Mouse (Mus musculus) skeletal muscle tissue, adult 2 months (tissue): ENCODE results near the gene Gins1.
"Not testable (repeated sequence)": the region's sequence is repeated elsewhere in the genome, so short reads cannot be mapped to it uniquely, and the experiment has no call there.

Source experiments
- DNase-seq: peaks from one replicate; pipeline ENCODE4 v3.0.0-alpha.2; 2012; ENCODE audit warnings: low read depth, low spot score

Gins1 gene

GRCm38 (mm10) chr2:150909429-150910039 is 4.3 kb downstream of the Gins1 start:
- DNase-seq: peak; percentile 94

GRCm38 (mm10) chr2:150910295-150910881 is 5.2 kb downstream of the Gins1 start:
- no peak for DNase-seq

DNA sequence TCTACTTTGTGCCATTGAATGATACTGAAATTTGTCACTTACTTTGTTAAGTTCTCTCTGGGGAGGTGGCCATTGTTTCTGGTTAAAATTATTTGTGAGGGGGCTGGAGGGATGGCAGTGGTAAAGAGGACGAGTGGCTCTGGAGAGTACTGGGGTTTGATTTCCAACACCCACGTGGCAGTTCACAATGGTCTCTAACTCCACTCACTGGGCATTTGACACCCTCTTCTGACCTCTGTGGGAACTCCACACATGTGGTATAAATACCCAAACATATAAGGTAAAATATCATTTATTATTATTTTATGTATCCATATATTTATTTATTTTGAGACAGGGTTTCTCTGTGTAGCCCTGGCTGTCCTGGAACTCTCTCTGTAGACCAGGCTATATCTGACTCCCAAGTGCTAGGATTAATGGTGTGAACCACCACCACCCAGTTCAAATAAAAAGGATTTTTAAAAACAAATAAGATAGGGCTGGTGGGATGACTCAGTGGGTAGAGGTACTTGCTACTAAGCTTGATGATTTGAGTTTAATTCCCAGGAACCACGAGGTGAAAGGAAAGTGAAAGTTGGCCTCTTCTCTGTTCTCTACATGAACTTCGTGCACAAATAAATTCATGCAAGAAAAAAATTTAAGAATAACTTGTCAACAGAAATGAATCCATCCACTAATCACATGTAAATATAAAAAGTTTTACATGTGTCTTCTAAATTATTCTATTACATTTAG is 9.7 kb downstream of the Gins1 start:
- no peak for DNase-seq

GRCm38 (mm10) chr2:150915786-150916185 is 10.6 kb downstream of the Gins1 start:
- DNase-seq: no peak

- no peak for DNase-seq
Observed at GRCm38 (mm10) chr2:150918720-150919119, 13.5 kb downstream of the Gins1 start.

- DNase-seq: no peak
Observed at GRCm38 (mm10) chr2:150920543-150920942, 15.3 kb downstream of the Gins1 start.

GRCm38 (mm10) chr2:150921697-150922096 is 16.5 kb downstream of the Gins1 start:
- peak; percentile 25 for DNase-seq

GRCm38 (mm10) chr2:150922165-150922564 is 17.0 kb downstream of the Gins1 start:
- no peak for DNase-seq

GRCm38 (mm10) chr2:150923026-150923425 is 17.8 kb downstream of the Gins1 start:
- no peak for DNase-seq

- no peak for DNase-seq
Observed at GRCm38 (mm10) chr2:150923505-150923904, 18.3 kb downstream of the Gins1 start.

GRCm38 (mm10) chr2:150927038-150927720 is 22.0 kb downstream of the Gins1 start:
- DNase-seq: no peak

DNA sequence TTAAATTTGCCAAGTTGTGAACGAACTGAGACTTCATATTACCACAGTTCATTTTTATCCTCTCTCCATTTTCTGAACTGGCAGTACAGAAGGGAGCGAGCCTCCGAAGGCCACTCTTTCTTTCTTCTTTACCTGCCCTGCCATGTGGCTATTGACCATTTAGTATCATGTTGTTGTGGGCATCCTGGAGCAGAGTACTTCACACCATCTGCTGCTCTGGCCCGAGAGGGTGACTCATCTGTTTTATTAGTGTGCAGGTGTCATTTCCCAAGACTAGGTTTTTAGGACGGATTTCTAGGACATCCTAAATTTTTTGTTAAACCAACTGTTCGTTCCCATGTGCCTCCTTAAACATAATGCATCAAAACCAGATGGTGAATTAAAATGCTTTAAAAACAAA is 24.0 kb downstream of the Gins1 start:
- DNase-seq: no peak

DNA sequence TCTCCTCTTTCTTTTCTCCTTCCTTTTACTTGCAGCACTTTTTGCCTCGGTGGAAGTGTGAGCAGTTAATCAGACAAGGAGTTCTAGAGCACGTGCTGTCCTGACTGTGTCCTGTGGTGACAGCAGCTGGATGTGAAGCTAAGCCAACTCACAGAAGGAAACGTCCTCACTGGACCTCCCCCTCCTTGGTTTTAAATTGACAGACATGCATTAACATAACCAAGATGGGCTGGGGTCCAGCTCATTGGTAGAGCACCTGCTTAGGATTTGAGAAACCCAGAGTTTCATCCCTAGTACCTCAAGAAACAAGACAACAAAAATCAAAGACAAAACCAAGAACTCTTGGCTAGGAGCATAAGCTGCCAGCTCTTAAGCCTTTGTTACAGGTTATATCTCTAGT is 25.6 kb downstream of the Gins1 start:
- DNase-seq: no peak

DNA sequence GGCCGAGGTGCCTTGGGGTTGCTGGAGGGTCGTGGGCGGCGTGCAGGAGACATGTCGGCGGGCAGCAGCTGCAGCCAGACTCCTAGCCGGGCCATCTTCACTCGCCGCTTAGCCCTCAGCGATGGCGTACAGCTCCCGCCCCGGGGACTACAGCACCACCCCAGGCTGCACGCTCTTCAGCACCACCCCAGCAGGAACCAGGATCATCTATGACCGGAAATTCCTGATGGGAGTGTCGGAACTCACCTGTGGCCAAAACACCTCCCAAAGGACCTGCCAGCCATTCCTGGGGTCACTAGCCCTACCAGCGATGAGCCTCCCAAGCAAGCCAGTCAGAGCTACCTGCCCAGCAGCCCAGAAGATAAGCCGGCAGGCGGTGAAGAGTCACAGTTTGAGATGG is 28.3 kb downstream of the Gins1 start:
- DNase-seq: no peak

- no peak for DNase-seq
Observed at GRCm38 (mm10) chr2:150934659-150935058, 29.5 kb downstream of the Gins1 start.

DNA sequence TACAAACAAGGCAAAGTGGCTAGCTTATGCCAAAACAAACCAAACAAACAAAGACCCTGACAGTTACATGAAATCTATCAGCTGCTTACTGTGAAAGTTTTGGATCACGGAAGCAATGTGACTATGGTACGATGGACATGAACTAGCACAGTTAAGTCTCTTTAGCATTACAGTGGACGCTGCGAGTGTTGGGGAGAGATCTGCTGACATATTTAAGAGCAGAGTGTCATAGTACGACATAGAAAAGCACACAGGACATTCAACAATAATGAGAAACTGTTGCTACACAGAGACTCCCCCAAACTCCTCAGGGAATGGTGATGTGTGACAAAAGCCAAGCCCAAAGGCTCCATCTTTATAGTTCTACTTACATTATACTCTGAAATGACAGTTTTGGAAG is 38.8 kb downstream of the Gins1 start:
- DNase-seq: no peak

DNA sequence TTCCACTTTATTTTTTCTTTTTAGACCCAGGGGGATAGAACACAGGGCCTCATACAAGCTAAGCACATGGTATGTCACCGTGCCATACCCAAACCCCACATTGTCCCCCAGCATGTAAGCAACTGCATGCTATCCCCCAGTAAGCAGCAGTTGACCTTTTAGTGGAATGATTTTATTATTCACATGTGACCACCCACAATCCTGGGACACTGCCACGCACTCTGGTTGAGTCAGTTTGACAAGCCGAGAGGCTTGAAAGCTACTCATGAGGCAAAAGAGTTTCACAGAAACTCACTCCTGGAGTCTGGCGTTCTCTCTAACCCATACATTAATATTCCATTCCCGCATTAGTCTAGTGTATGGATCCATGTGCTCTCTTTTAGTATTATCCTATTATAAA is 42.1 kb downstream of the Gins1 start:
- not testable (repeated sequence) for DNase-seq

DNA sequence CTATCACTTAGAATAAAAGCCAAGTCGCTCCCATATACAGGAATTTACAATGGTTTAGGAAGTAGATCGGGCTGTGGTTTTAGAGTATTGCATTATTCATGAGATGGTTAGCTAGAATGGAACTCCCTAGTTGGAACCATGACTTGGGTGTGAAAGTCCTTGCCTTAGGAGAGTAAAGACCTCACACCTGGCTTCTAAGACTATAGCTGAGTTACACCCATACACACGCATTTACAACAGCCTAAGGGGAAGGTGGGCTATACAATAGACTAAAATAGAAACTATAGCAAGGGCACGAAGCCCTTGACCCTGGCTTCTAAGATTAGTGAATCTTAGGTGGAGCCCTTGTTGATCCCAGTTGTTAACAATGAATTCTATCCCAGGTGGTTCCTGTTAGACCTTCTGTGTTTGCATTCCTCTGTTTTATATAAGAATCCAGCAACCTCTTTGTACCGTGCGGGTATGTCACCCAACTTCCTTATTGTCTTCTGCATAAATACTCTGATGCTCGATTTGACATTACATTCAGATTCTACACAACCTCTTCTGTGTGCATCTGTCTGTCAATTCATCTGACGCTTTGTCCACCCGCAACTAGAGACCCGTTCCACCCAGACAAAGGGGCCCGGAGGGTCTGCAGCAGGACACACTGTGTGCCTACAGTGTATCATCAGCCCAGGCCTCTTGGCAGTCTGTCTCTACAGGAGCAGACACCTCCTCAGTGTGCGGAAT is 42.8 kb downstream of the Gins1 start:
- not testable (repeated sequence) for DNase-seq

- DNase-seq: no peak
Observed at GRCm38 (mm10) chr2:150948786-150949185, 43.6 kb downstream of the Gins1 start.

GRCm38 (mm10) chr2:150949652-150950051 is 44.5 kb downstream of the Gins1 start:
- DNase-seq: no peak

DNA sequence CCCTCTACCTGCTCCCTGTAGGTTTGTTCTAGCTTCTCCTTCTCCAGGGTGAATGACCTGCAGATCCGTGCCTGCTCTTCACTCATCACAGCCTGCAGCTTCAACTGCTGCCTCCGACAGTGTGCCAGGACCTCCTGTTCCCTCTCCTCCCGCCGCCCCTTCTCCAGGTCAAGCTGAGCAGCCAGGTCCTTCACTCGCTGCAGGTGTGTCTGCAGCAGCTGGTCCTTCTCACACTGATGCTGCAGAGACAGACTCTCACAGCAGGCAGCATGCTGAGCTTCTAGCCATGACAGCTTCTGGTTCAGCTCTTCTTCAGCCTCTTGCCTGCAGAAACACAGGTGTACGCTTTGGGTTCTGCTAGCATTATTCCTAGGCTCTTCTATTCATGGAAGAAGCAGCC is 44.9 kb downstream of the Gins1 start:
- no peak for DNase-seq

- no peak for DNase-seq
Observed at GRCm38 (mm10) chr2:150951201-150951600, 46.0 kb downstream of the Gins1 start.
